Mouse (Mus musculus): Measurements from ENCODE around the gene Otp.

Otp gene

DNA sequence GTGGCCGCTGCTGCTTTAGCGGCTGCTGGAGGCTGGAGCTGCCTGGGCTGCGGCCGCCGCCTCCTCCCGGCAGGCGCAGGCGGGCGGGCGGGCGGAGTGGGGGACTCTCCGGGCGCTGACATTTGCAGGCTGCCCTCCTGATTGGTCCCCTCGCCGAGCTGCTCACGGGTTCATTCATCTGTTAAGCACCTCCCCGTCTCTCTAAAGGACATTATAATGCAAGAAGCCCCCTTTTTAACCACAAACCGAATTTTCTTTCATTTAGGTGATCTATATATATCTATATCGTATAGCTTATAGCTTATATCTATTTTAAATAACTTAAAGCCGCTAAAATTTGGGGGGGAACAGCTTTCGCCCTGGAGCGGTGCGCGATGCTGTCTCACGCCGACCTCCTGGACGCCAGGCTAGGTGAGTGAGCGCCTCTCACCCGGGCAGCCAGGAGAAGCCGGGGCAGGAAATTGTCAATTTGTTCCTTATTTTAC lies at the start of gene Otp:
Otp (plus strand) TSS at position 207 of the 485 bp plus-strand sequence.
- Histone ChIP-seq H3K9me3 (ENCODE audit: low read length) (no peaks in the 10 kb centered on the region), H3K4me1 (replicated peaks; ENCODE audit: low read depth, low read length) (peaks cover 45% of the 10 kb centered on the region), H3K36me3 (ENCODE audit: insufficient read depth, low read length) (no peaks in the 10 kb centered on the region)

DNA sequence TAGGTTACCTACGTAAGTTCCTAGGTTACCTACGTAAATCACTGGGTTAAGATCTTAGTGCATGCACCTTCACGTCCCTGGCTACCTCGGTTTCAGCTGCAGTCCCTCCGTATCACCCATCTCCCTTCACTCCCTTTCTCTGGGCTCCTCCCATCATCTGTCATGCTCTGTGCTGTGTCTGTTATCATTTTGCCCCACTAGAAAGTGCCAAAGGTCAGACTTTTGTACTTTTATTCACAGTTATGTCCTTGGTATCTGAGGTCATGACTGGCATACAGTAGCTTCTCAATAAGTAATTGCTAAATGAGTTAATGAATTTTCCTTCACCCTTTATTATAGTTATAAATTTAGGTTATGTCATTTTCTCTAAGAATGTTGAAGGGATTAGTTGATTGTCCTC lies 49.0 kb upstream of the Otp start:
- Histone ChIP-seq H3K36me3 (ENCODE audit: insufficient read depth, low read length) (peaks cover 18% of the 10 kb centered on the region), H3K9me3 (ENCODE audit: low read length) (no peaks in the 10 kb centered on the region), H3K27me3 (ENCODE audit: insufficient read depth, low read length) (no peaks in the 10 kb centered on the region), H3K4me1 (replicated peaks; ENCODE audit: low read depth, low read length) (peaks cover 6% of the 10 kb centered on the region), H3K4me3 (replicated peaks; ENCODE audit: low read length) (no peak overlapping the region)
- TF ChIP-seq CTCF (conservative IDR thresholded peaks at IDR 0.05; ENCODE audit: low read length) = no peak
- TF ChIP-seq POU5F1 (IDR thresholded peaks at IDR 0.05; ENCODE audit: borderline replicate concordance, low read length) = no peak
- TF ChIP-seq NANOG (IDR thresholded peaks at IDR 0.05; ENCODE audit: borderline replicate concordance, low read length) = no peak

More for the DNA sequence above, at the start of gene Otp:
- peak within 1 kb of the TSS; percentile 63 for H3K4me3 ChIP-seq (replicated peaks; ENCODE audit: low read length)
- TF ChIP-seq CTCF (conservative IDR thresholded peaks at IDR 0.05; ENCODE audit: low read length) (no peak), NANOG (IDR thresholded peaks at IDR 0.05; ENCODE audit: borderline replicate concordance, low read length) (no peak), POU5F1 (IDR thresholded peaks at IDR 0.05; ENCODE audit: borderline replicate concordance, low read length) (no peak)
- H3K27me3 ChIP-seq (ENCODE audit: insufficient read depth, low read length) = peaks cover 80% of the 10 kb centered on the region

DNA sequence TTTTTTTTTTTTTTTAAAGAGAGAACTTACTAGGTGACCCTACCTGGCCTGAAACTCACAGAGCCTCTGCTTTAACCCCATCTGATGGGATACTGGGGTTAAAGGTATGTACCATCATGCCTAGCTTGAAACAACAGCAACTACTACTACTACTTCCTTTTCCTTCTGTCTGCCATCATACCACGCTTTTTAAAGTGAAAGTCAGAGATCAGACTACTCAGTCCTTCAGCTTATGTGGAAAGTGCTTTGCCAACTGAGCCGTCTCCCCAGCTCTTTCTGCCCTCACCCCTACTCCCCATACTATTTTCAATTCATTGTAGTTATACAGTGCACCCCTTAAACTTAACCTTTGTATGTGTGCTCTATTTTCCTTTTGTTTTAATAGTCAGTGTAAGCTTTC lies 48.4 kb upstream of the Otp start:
- H3K4me1 ChIP-seq (replicated peaks; ENCODE audit: low read depth, low read length) = peaks cover 6% of the 10 kb centered on the region
- H3K4me3 ChIP-seq (replicated peaks; ENCODE audit: low read length) = no peak overlapping the region
- TF ChIP-seq POU5F1 (IDR thresholded peaks at IDR 0.05; ENCODE audit: borderline replicate concordance, low read length) (no peak), NANOG (IDR thresholded peaks at IDR 0.05; ENCODE audit: borderline replicate concordance, low read length) (no peak), CTCF (conservative IDR thresholded peaks at IDR 0.05; ENCODE audit: low read length) (no peak)
- no peaks in the 10 kb centered on the region for H3K9me3 ChIP-seq (ENCODE audit: low read length)
- no peaks in the 10 kb centered on the region for H3K27me3 ChIP-seq (ENCODE audit: insufficient read depth, low read length)
- H3K36me3 ChIP-seq (ENCODE audit: insufficient read depth, low read length) = peaks cover 24% of the 10 kb centered on the region

DNA sequence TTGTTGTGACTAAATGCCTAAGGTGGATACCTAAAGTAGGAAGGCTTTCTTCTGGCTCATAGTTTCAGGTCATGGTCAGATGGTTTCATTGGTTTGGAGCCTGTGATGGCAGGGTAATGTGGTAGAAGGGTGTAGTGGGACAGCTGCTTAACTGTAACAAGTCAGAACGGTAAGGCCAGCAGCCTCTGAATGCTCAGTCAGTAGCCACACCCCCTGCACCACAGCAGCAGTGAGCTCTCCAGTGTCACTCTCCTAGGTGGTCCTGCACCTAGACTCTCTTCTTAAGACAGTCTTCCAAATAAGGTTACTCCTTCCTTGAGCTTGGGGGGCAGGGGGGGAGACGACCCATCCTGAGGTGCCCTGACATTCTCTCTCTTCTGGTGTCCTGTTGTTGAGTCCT lies 47.6 kb upstream of the Otp start:
- no peak overlapping the region for H3K4me3 ChIP-seq (replicated peaks; ENCODE audit: low read length)
- H3K9me3 ChIP-seq (ENCODE audit: low read length) = no peaks in the 10 kb centered on the region
- H3K27me3 ChIP-seq (ENCODE audit: insufficient read depth, low read length) = no peaks in the 10 kb centered on the region
- H3K4me1 ChIP-seq (replicated peaks; ENCODE audit: low read depth, low read length) = peaks cover 6% of the 10 kb centered on the region
- TF ChIP-seq CTCF (conservative IDR thresholded peaks at IDR 0.05; ENCODE audit: low read length) = no peak
- TF ChIP-seq POU5F1 (IDR thresholded peaks at IDR 0.05; ENCODE audit: borderline replicate concordance, low read length) = no peak
- no peak for TF ChIP-seq NANOG (IDR thresholded peaks at IDR 0.05; ENCODE audit: borderline replicate concordance, low read length)
- H3K36me3 ChIP-seq (ENCODE audit: insufficient read depth, low read length) = peaks cover 31% of the 10 kb centered on the region

DNA sequence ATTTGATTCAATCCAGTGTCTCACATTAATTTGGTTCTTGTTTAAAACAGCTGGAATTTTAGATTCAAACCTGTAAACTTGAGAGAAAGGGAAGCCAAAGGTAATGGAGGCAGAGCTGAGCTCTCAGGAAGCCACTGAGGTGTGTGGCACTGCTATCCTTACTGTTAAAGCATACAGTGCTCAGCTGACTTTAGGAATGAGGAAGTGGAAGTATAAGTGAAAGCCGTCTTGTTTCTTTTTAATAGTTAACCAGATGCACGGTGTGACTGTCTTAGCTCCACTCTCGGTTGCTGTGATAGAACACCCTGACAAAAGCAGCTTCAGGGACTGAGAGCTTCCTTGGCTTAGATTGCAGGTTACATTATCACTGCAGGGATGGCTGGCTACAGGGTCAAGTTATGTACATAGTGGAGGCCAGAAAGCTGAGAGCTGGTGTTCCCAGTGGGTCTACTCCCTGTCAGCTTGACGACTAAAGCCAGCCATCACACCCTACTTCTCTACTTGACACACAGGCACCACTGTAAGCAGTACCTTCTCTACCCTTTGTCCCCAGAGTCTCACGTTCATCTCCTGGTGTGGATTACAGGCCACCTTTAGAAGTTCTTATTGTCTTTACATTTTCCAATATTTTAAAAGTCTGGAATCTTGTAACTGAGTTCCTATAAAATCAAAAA lies 37.2 kb upstream of the Otp start:
- Histone ChIP-seq H3K4me1 (replicated peaks; ENCODE audit: low read depth, low read length) (peaks cover 14% of the 10 kb centered on the region), H3K9me3 (ENCODE audit: low read length) (no peaks in the 10 kb centered on the region), H3K4me3 (replicated peaks; ENCODE audit: low read length) (no peak overlapping the region), H3K36me3 (ENCODE audit: insufficient read depth, low read length) (peaks cover 62% of the 10 kb centered on the region), H3K27me3 (ENCODE audit: insufficient read depth, low read length) (no peaks in the 10 kb centered on the region)
- TF ChIP-seq POU5F1 (IDR thresholded peaks at IDR 0.05; ENCODE audit: borderline replicate concordance, low read length) (no peak), NANOG (IDR thresholded peaks at IDR 0.05; ENCODE audit: borderline replicate concordance, low read length) (no peak), CTCF (conservative IDR thresholded peaks at IDR 0.05; ENCODE audit: low read length) (no peak)

DNA sequence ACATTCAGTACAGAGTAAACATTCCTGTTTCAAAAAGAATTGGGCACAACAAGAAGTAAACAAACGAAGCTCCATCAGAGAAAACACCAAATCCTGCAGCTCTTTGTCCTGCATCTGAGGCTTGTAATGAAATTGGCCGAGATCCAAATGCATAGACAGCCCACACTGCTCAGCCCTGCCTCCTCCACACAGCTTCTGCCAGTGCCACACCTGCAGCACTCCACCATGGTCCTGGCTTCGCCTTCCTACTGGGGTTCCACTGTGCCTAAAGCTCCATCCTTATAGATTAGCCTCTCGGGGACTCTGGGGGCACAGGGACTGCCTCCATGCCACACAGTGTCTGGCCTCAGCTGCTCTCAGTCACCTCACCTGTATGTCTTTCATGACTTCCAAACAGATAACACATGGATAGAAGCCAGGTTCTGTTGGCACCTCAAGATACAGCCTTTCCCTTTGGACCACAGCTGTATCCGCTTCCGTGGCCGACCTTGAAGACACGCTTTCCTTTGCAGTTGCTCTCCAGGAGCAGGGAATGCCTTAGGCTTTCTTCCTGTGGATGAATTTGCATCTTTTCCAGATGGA lies 36.6 kb upstream of the Otp start:
- H3K4me3 ChIP-seq (replicated peaks; ENCODE audit: low read length) = no peak overlapping the region
- TF ChIP-seq NANOG (IDR thresholded peaks at IDR 0.05; ENCODE audit: borderline replicate concordance, low read length) (no peak), CTCF (conservative IDR thresholded peaks at IDR 0.05; ENCODE audit: low read length) (no peak), POU5F1 (IDR thresholded peaks at IDR 0.05; ENCODE audit: borderline replicate concordance, low read length) (no peak)
- no peaks in the 10 kb centered on the region for H3K9me3 ChIP-seq (ENCODE audit: low read length)
- H3K27me3 ChIP-seq (ENCODE audit: insufficient read depth, low read length) = no peaks in the 10 kb centered on the region
- peaks cover 20% of the 10 kb centered on the region for H3K4me1 ChIP-seq (replicated peaks; ENCODE audit: low read depth, low read length)
- H3K36me3 ChIP-seq (ENCODE audit: insufficient read depth, low read length) = peaks cover 57% of the 10 kb centered on the region

DNA sequence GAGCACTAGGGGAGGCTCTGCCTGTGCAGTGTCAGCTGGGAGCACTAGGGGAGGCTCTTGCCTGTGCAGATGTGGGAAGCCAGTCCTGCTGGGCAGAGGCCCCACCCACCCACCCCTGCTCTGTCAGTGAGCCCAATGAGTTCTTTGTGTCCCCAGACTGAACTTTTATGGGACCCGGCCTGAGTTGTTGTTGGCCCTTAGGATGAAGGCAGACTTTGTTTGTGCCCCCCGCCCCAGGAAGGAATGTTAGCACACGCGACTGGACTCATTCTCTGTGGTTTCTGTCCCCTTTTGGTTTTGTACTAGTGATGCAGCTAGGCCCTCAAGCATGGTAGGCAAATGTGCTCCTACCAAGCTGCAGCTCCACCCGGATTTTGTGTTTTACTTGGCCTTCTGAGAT lies 32.2 kb upstream of the Otp start:
- H3K9me3 ChIP-seq (ENCODE audit: low read length) = no peaks in the 10 kb centered on the region
- no peaks in the 10 kb centered on the region for H3K27me3 ChIP-seq (ENCODE audit: insufficient read depth, low read length)
- H3K4me3 ChIP-seq (replicated peaks; ENCODE audit: low read length) = no peak overlapping the region
- TF ChIP-seq POU5F1 (IDR thresholded peaks at IDR 0.05; ENCODE audit: borderline replicate concordance, low read length) = no peak
- no peak for TF ChIP-seq CTCF (conservative IDR thresholded peaks at IDR 0.05; ENCODE audit: low read length)
- TF ChIP-seq NANOG (IDR thresholded peaks at IDR 0.05; ENCODE audit: borderline replicate concordance, low read length) = no peak
- peaks cover 30% of the 10 kb centered on the region for H3K4me1 ChIP-seq (replicated peaks; ENCODE audit: low read depth, low read length)
- H3K36me3 ChIP-seq (ENCODE audit: insufficient read depth, low read length) = peaks cover 23% of the 10 kb centered on the region

DNA sequence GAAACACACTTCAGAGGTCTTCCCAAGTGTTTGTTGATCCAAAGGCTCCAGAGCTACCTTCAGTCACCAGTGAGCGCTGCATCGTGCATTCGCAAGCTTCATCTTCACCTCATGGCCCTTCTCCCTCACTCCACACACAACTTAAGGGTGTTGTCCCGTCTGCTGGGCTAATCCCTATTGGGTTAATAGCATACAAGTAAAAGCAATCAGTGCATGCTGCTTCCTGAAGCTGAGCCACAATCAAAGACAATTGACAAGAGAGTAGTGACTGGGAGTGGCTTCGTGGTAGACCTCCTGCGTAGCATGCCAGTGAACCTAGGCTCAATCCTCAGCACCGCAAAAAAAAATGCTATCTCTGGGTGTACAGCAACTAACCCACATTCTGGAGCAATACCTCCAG lies 27.5 kb upstream of the Otp start:
- no peak overlapping the region for H3K4me3 ChIP-seq (replicated peaks; ENCODE audit: low read length)
- no peaks in the 10 kb centered on the region for H3K9me3 ChIP-seq (ENCODE audit: low read length)
- TF ChIP-seq POU5F1 (IDR thresholded peaks at IDR 0.05; ENCODE audit: borderline replicate concordance, low read length) (no peak), NANOG (IDR thresholded peaks at IDR 0.05; ENCODE audit: borderline replicate concordance, low read length) (peak; percentile 67; the same call in 1 of the 2 replicates)
- peaks cover 33% of the 10 kb centered on the region for H3K4me1 ChIP-seq (replicated peaks; ENCODE audit: low read depth, low read length)
- peaks cover 17% of the 10 kb centered on the region for H3K27me3 ChIP-seq (ENCODE audit: insufficient read depth, low read length)
- H3K36me3 ChIP-seq (ENCODE audit: insufficient read depth, low read length) = no peaks in the 10 kb centered on the region

Measured in E14TG2a.4 (cell line).